Mouse (Mus musculus) spleen, adult 2 months (tissue): ENCODE data around the gene Ngef. TPM values are rescaled to one million over a fixed set of nuclear protein-coding genes. Genes with fewer than 3 reads are reported as not detected.
"Not testable (repeated sequence)": the region's sequence is repeated elsewhere in the genome, so short reads cannot be mapped to it uniquely, and the experiment has no call there.

Experiments
- DNase-seq, 2 experiments: peaks; one replicate each; pipeline versions ENCODE4 v3.0.0 to v3.0.0-alpha.2; 2012 to 2021; ENCODE audit warnings: low spot score in 2 of 2, low read depth in 1 of 2
- H3K27ac ChIP-seq: fragments of 200-500 bp; 2 replicates; pipeline ENCODE4 v1.5.1; 2012; ENCODE audit warnings: low read length, inconsistent platforms; ENCODE audit not compliant: insufficient read depth
- H3K27me3 ChIP-seq: fragments of 200-500 bp; 2 replicates; pipeline ENCODE4 v1.6.1; 2012; ENCODE audit warnings: mild to moderate bottlenecking, moderate library complexity, low read length, inconsistent platforms; ENCODE audit not compliant: control insufficient read depth, insufficient read depth
- H3K36me3 ChIP-seq: fragments of 200-500 bp; 2 replicates; pipeline ENCODE4 v1.6.1; 2012; ENCODE audit warnings: mild to moderate bottlenecking, low read length, inconsistent platforms; ENCODE audit not compliant: control insufficient read depth, insufficient read depth
- H3K4me1 ChIP-seq: fragments of 200-500 bp; 2 replicates; pipeline ENCODE4 v1.6.1; 2011; ENCODE audit warnings: inconsistent platforms; ENCODE audit not compliant: control insufficient read depth, insufficient read depth, insufficient read length
- H3K4me3 ChIP-seq: fragments of 200-500 bp; 2 replicates; pipeline ENCODE4 v1.5.1; 2011; ENCODE audit warnings: mild to moderate bottlenecking, inconsistent platforms; ENCODE audit not compliant: insufficient read depth, insufficient read length; ENCODE audit errors: extremely low read depth
- CTCF ChIP-seq: fragments of 200-500 bp; IDR thresholded peaks from 2 replicates; pipeline ENCODE4 v1.5.1; 2011; ENCODE audit warnings: mild to moderate bottlenecking, inconsistent platforms; ENCODE audit not compliant: insufficient read depth, insufficient read length, insufficient replicate concordance; ENCODE audit errors: extremely low read depth
- POLR2A ChIP-seq: fragments of 200-500 bp; IDR thresholded peaks from 2 replicates; pipeline ENCODE4 v1.6.1; 2011; ENCODE audit warnings: low read depth, low read length, inconsistent platforms
- WGBS: fragments of 180-500 bp; shearing (Covaris S2); methylation state at CpG from one replicate; pipeline ENCODE4 v1.1.7; 2018; 5-methylcytosine and 5-hydroxymethylcytosine counted together
- polyA plus RNA-seq: library from polyadenylated mRNA; depleted of rRNA; stranded (reverse); fragments of >200 nt; gene quantifications from 2 replicates; pipeline ENCODE4 v1.2.3, GENCODE M21; 2012

Ngef gene
- polyA plus RNA-seq, 1 experiment = 0.09 TPM

- Histone ChIP-seq H3K4me1 (no peaks in the 10 kb centered on the region), H3K27me3 (no peaks in the 10 kb centered on the region), H3K36me3 (no peaks in the 10 kb centered on the region), H3K27ac (no peak overlapping the region), H3K4me3 (no peak overlapping the region)
- DNase-seq = no peak
- TF ChIP-seq CTCF (no peak), POLR2A (no peak)
- WGBS = 50% methylated on average over 6 of the region's 6 CpGs
Measured at GRCm38 (mm10) chr1:87468321-87468720, 105.3 kb downstream of the Ngef start.

DNA sequence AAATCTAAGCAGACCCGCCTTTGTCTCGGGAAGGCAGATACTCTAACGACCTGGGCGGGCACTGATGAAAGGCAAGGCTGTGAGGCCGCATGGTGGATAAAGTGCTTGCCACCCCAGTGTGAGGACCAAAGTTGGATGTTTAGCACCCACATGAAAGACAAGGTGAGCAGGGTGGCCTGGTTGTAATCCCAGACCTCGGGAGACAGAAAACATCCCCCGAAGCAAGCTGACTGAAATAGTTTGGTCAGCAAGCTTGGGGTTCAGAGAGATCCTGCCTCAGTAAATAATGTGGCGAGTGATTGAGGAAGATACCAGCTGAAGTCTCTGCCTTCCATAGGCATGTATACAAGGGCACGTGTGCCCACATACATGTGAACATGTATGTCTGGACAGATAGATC is 106.2 kb downstream of the Ngef start:
- Histone ChIP-seq H3K27me3 (no peaks in the 10 kb centered on the region), H3K36me3 (no peaks in the 10 kb centered on the region), H3K4me1 (no peaks in the 10 kb centered on the region), H3K4me3 (no peak overlapping the region), H3K27ac (no peak overlapping the region)
- WGBS = 77% methylated on average over 9 of the region's 9 CpGs
- no peak for DNase-seq
- TF ChIP-seq POLR2A = no peak
- TF ChIP-seq CTCF = no peak

- H3K27me3 ChIP-seq, H3K27ac ChIP-seq, DNase-seq, H3K36me3 ChIP-seq, H3K4me3 ChIP-seq, H3K4me1 ChIP-seq: not testable (repeated sequence)
- 77% methylated on average over 6 of the region's 7 CpGs for WGBS
Measured at GRCm38 (mm10) chr1:87459856-87460255, 113.8 kb downstream of the Ngef start.

GRCm38 (mm10) chr1:87458045-87458444 is 115.6 kb downstream of the Ngef start:
- H3K36me3 ChIP-seq = no peaks in the 10 kb centered on the region
- H3K4me1 ChIP-seq = no peaks in the 10 kb centered on the region
- H3K27ac ChIP-seq = no peak overlapping the region
- DNase-seq = no peak
- WGBS = 94% methylated on average over 4 of the region's 4 CpGs
- no peaks in the 10 kb centered on the region for H3K27me3 ChIP-seq
- TF ChIP-seq CTCF (no peak), POLR2A (no peak)
- no peak overlapping the region for H3K4me3 ChIP-seq

GRCm38 (mm10) chr1:87456425-87456824 is 117.2 kb downstream of the Ngef start:
- no peaks in the 10 kb centered on the region for H3K4me1 ChIP-seq
- no peak for DNase-seq
- 94% methylated on average over 1 of the region's 1 CpGs for WGBS
- H3K4me3 ChIP-seq = no peak overlapping the region
- no peak for TF ChIP-seq CTCF
- no peak for TF ChIP-seq POLR2A
- H3K27me3 ChIP-seq = no peaks in the 10 kb centered on the region
- no peak overlapping the region for H3K27ac ChIP-seq
- no peaks in the 10 kb centered on the region for H3K36me3 ChIP-seq

GRCm38 (mm10) chr1:87449432-87449831 is 124.2 kb downstream of the Ngef start:
- H3K27me3 ChIP-seq = no peaks in the 10 kb centered on the region
- 89% methylated on average over 4 of the region's 4 CpGs for WGBS
- peaks cover 25% of the 10 kb centered on the region for H3K36me3 ChIP-seq
- H3K4me1 ChIP-seq = no peaks in the 10 kb centered on the region
- no peak overlapping the region for H3K27ac ChIP-seq
- TF ChIP-seq CTCF (no peak), POLR2A (no peak)
- H3K4me3 ChIP-seq = no peak overlapping the region
- no peak for DNase-seq

GRCm38 (mm10) chr1:87447183-87448104 is 126.2 kb downstream of the Ngef start:
- Histone ChIP-seq H3K36me3 (peaks cover 29% of the 10 kb centered on the region), H3K4me1 (no peaks in the 10 kb centered on the region), H3K27ac (no peak overlapping the region), H3K4me3 (no peak overlapping the region), H3K27me3 (no peaks in the 10 kb centered on the region)
- 42% methylated on average over 5 of the region's 5 CpGs for WGBS
- TF ChIP-seq POLR2A = no peak
- TF ChIP-seq CTCF = peak; percentile 73; the same call in 1 of the 2 replicates
- peak; percentile 29 to 56 for DNase-seq
